Mouse (Mus musculus): ENCODE results near the gene Pnmt. TPM values are rescaled to one million over a fixed set of nuclear protein-coding genes. Genes with fewer than 3 reads are reported as not detected.

Gene Pnmt
- total and polyA plus RNA-seq, 3 experiments = not detected

DNA sequence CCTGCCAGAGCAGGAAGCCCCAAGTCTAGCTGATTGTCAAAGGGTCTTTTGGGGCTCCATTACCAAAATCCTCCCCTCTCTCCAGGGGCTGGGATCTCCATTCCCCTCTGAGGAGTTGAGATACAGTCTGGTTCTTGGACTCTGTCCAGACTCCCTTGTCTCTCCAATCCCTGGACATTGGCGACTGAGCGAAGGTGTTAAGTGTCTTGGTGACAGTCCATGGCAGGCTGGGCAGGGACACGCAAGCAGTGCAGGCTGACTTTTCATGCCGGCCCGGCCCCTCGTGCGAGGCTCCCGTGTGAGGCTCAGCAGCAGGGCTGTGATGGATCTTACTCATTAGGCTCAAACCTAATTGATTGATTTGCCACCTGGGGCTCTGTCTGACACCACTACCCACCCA, 12.0 kb upstream of the Pnmt start:
- Histone ChIP-seq H3K27me3 (ENCODE audit: control insufficient read depth in 1 of 2, insufficient read depth in 2 of 2, low read length in 2 of 2) (no peaks in the 10 kb centered on the region), H3K9me3 (replicated peaks; ENCODE audit: insufficient read depth, low read length) (no peaks in the 10 kb centered on the region), H3K79me2 (ENCODE audit: control insufficient read depth, insufficient read depth, low read length, poor library complexity) (no peaks in the 10 kb centered on the region; the same call in 1 of the 2 replicates), H3K36me3 (ENCODE audit: control insufficient read depth in 1 of 2, insufficient read depth in 2 of 2, low read length in 2 of 2) (peaks cover 0 to 4% of the 10 kb centered on the region in 2 experiments; a peak in 2 of 4 replicates), H3K9ac (ENCODE audit: control insufficient read depth, low read depth, low read length, poor library complexity, severe bottlenecking) (no peak overlapping the region), H3K27ac (ENCODE audit: control insufficient read depth, low read depth, low read length) (no peak overlapping the region), H3K4me1 (ENCODE audit: control insufficient read depth in 1 of 2, insufficient read depth in 2 of 2, low read length in 2 of 2) (no peaks in the 10 kb centered on the region), H3K4me3 (ENCODE audit: control insufficient read depth in 1 of 2, insufficient read depth in 1 of 2, low read depth in 2 of 2, low read length in 2 of 2) (no peak overlapping the region)
- DNase-seq (ENCODE audit: low read depth, low spot score) = no peak
- TF ChIP-seq EP300 (IDR thresholded peaks at IDR 0.05; ENCODE audit: low read depth in 1 of 2, low read length in 2 of 2) (no peak), E2F4 (IDR thresholded peaks at IDR 0.05; ENCODE audit: borderline replicate concordance, low read depth, low read length) (no peak), SIN3A (IDR thresholded peaks at IDR 0.05; ENCODE audit: low read length) (no peak)

DNA sequence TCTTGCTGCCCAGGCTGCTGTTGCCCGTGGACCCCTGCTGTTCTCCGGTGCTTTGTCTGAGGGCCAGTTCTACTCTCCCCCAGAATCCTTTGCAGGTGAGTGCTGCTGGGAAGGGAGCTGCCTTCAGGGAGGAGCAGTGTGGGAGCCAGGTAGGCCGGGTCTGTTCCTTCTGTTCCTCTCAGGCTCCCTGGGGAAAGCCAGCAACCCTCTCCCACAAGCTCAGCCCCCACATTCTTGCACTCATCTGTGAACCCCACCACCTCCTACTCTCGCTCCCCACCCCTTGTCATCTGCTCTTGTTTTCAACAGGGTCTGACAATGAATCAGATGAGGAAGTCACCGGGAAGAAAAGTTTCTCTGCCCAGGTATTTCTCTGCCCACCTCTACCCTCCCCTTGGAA, 9.5 kb upstream of the Pnmt start:
- Histone ChIP-seq H3K9ac (ENCODE audit: control insufficient read depth, low read depth, low read length, poor library complexity, severe bottlenecking) (no peak overlapping the region), H3K27me3 (ENCODE audit: control insufficient read depth in 1 of 2, insufficient read depth in 2 of 2, low read length in 2 of 2) (no peaks in the 10 kb centered on the region), H3K9me3 (replicated peaks; ENCODE audit: insufficient read depth, low read length) (no peaks in the 10 kb centered on the region), H3K4me1 (ENCODE audit: control insufficient read depth in 1 of 2, insufficient read depth in 2 of 2, low read length in 2 of 2) (no peaks in the 10 kb centered on the region), H3K79me2 (ENCODE audit: control insufficient read depth, insufficient read depth, low read length, poor library complexity) (no peaks in the 10 kb centered on the region), H3K4me3 (ENCODE audit: control insufficient read depth in 1 of 2, insufficient read depth in 1 of 2, low read depth in 2 of 2, low read length in 2 of 2) (no peak overlapping the region), H3K27ac (ENCODE audit: control insufficient read depth, low read depth, low read length) (no peak overlapping the region), H3K36me3 (ENCODE audit: control insufficient read depth in 1 of 2, insufficient read depth in 2 of 2, low read length in 2 of 2) (peaks cover 0 to 4% of the 10 kb centered on the region in 2 experiments; a peak in 2 of 4 replicates)
- TF ChIP-seq RAD21 (IDR thresholded peaks at IDR 0.05; ENCODE audit: low read depth, low read length) (no peak), ZNF384 (IDR thresholded peaks at IDR 0.05; ENCODE audit: low read depth, low read length) (no peak), ELF1 (IDR thresholded peaks at IDR 0.05; ENCODE audit: low read depth, low read length) (no peak), MAZ (IDR thresholded peaks at IDR 0.05; ENCODE audit: low read depth, low read length) (no peak), MXI1 (IDR thresholded peaks at IDR 0.05; ENCODE audit: low read depth, low read length) (no peak), POLR2AphosphoS5 (IDR thresholded peaks at IDR 0.05; ENCODE audit: borderline replicate concordance, low read depth, low read length) (no peak), TAL1 (IDR thresholded peaks at IDR 0.05; ENCODE audit: low read length) (no peak), USF1 (IDR thresholded peaks at IDR 0.05; ENCODE audit: low read depth, low read length) (no peak), BHLHE40 (IDR thresholded peaks at IDR 0.05; ENCODE audit: borderline replicate concordance, low read depth, low read length) (no peak), MYB (IDR thresholded peaks at IDR 0.05; ENCODE audit: low read depth, low read length) (no peak), ZMIZ1 (IDR thresholded peaks at IDR 0.05; ENCODE audit: low read depth, low read length) (no peak), ZC3H11A (IDR thresholded peaks at IDR 0.05; ENCODE audit: low read depth, low read length) (no peak)
- DNase-seq (ENCODE audit: low read depth, low spot score) = no peak

DNA sequence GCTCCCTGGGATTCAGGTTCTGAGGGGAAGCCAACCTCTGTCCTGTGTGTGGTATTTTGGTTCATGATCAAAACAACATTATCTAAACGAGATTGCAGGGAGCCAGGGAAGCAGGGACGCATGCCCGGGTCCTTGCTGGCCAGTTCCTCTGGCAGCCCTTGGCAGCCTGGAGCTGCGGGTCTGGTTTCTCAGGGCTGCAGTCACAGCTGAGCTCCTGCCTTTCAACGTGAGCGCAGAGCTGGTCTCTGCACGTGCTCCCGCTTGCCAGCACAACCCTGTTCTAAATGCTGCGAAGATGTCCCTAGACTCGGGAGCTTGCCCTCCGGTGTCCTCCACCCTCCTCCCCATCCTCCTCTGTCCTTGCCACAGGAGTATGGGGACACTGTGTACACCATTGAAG, 8.5 kb upstream of the Pnmt start:
- no peak overlapping the region for H3K9ac ChIP-seq (ENCODE audit: control insufficient read depth, low read depth, low read length, poor library complexity, severe bottlenecking)
- no peak overlapping the region for H3K27ac ChIP-seq (ENCODE audit: control insufficient read depth, low read depth, low read length)
- no peaks in the 10 kb centered on the region for H3K27me3 ChIP-seq (ENCODE audit: control insufficient read depth in 1 of 2, insufficient read depth in 2 of 2, low read length in 2 of 2)
- TF ChIP-seq ZKSCAN1 (IDR thresholded peaks at IDR 0.05; ENCODE audit: low read depth, low read length) (no peak), MAFK (IDR thresholded peaks at IDR 0.05; ENCODE audit: borderline replicate concordance, low read depth, low read length) (no peak)
- H3K36me3 ChIP-seq (ENCODE audit: control insufficient read depth in 1 of 2, insufficient read depth in 2 of 2, low read length in 2 of 2) = peaks cover 0 to 4% of the 10 kb centered on the region in 2 experiments; a peak in 2 of 4 replicates
- H3K9me3 ChIP-seq (replicated peaks; ENCODE audit: insufficient read depth, low read length) = no peaks in the 10 kb centered on the region
- H3K4me3 ChIP-seq (ENCODE audit: control insufficient read depth in 1 of 2, insufficient read depth in 1 of 2, low read depth in 2 of 2, low read length in 2 of 2) = no peak overlapping the region
- DNase-seq (ENCODE audit: low read depth, low spot score) = no peak
- no peaks in the 10 kb centered on the region for H3K4me1 ChIP-seq (ENCODE audit: control insufficient read depth in 1 of 2, insufficient read depth in 2 of 2, low read length in 2 of 2)
- no peaks in the 10 kb centered on the region for H3K79me2 ChIP-seq (ENCODE audit: control insufficient read depth, insufficient read depth, low read length, poor library complexity)

All from MEL (cell line).